Mouse (Mus musculus) C2C12 (cell line): ENCODE data around the gene Gja8. TPM values are rescaled to one million over a fixed set of nuclear protein-coding genes. Genes with fewer than 3 reads are reported as not detected.

Source experiments
- H3K27me3 ChIP-seq: one replicate; pipeline ENCODE4 v1.6.1; 2011; ENCODE audit not compliant: control insufficient read depth, insufficient read depth, insufficient read length
- H3K36me3 ChIP-seq: one replicate; pipeline ENCODE4 v1.6.1; 2011; ENCODE audit not compliant: control insufficient read depth, insufficient read depth
- H3K4me3 ChIP-seq: one replicate; pipeline ENCODE4 v1.5.1; 2011; ENCODE audit warnings: mild to moderate bottlenecking, control low read depth; ENCODE audit not compliant: poor library complexity, insufficient read depth, severe bottlenecking
- H3K79me2 ChIP-seq: one replicate; pipeline ENCODE4 v1.6.1; 2011; ENCODE audit not compliant: control insufficient read depth, insufficient read depth
- H3K79me3 ChIP-seq: one replicate; pipeline ENCODE4 v1.6.1; 2011; ENCODE audit warnings: low read depth, control low read depth
- H3ac ChIP-seq: one replicate; pipeline ENCODE3; 2011; ENCODE audit warnings: low read depth; ENCODE audit not compliant: control insufficient read depth, insufficient read length
- CEBPB ChIP-seq: IDR thresholded peaks from one replicate; pipeline ENCODE4 v1.6.1; 2011; ENCODE audit warnings: low read depth, mild to moderate bottlenecking, control low read depth, moderate library complexity
- CTCF ChIP-seq: IDR thresholded peaks from one replicate; pipeline ENCODE4 v1.5.1; 2011; ENCODE audit not compliant: control insufficient read depth, insufficient read depth, insufficient read length
- FOSL1 ChIP-seq: IDR thresholded peaks from one replicate; pipeline ENCODE4 v1.8.0; 2011; ENCODE audit warnings: mild to moderate bottlenecking, low read length; ENCODE audit not compliant: poor library complexity, insufficient read depth, severe bottlenecking
- MAX ChIP-seq: IDR thresholded peaks from one replicate; pipeline ENCODE4 v1.6.1; 2011; ENCODE audit warnings: mild to moderate bottlenecking, control low read depth
- MYOD1 ChIP-seq: IDR thresholded peaks from one replicate; pipeline ENCODE4 v1.6.1; 2011; ENCODE audit warnings: low read depth; ENCODE audit not compliant: control insufficient read depth, insufficient read length
- MYOG ChIP-seq: IDR thresholded peaks from one replicate; pipeline ENCODE4 v1.6.1; 2011; ENCODE audit not compliant: control insufficient read depth, insufficient read length; ENCODE audit errors: extremely low read depth
- USF1 ChIP-seq: IDR thresholded peaks from one replicate; pipeline ENCODE4 v1.6.1; 2011; ENCODE audit warnings: low read depth, mild to moderate bottlenecking, control low read depth, moderate library complexity
- polyA plus RNA-seq: library from polyadenylated mRNA; unstranded; fragments of >200 nt; fragmentation: generic; extraction: Trizol; gene quantifications from one replicate; pipeline ENCODE4 v1.2.1, GENCODE M21; 2012; ENCODE audit warnings: missing spikeins

Gene Gja8
- polyA plus RNA-seq, 1 experiment = not detected

DNA sequence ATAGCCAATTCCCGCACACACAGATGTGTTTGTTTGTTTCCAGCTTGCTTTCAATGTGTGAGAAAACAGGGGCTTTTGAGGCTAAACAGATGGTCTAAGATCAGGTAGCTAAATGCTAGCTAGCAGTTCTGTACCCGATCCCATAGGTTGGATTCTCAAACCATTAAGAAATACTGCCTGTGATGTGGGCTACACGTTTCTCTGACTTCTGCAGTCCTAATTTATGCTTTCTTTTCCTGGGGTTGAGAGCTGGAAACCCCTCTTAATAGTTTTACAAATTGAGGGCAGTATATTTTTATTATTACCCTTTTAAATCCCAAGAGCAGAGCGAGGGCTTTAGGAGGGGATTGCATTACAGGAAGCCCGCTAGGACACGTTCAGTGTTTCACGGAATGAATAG is 4.8 kb downstream of the Gja8 start:
- Histone ChIP-seq H3K36me3 (no peaks in the 10 kb centered on the region), H3K79me3 (no peaks in the 10 kb centered on the region), H3K79me2 (no peaks in the 10 kb centered on the region), H3K27me3 (peaks cover 6% of the 10 kb centered on the region), H3K4me3 (no peak overlapping the region), H3ac (no peak overlapping the region)
- no peak for TF ChIP-seq MYOG

DNA sequence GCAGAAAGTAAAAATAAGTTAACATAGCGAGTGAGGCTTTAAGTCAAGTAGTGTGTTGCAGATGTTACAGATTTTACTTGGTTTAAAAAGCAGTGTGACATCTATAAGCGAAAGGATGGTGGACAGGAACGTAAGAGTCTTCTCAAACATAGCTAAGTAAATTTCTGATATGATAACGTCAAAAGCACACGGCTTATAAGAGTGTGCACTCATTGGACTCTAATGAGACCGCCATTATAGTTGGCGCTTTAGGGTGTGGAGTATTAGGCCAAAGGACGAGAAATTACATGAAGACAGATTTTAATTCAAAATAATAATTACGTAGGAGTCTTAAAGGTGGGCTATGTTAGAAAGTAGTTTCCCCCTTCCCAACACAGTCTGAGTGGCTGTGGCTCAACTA is 20.2 kb downstream of the Gja8 start:
- peaks cover 3% of the 10 kb centered on the region for H3K27me3 ChIP-seq
- H3ac ChIP-seq = no peak overlapping the region
- H3K4me3 ChIP-seq = peak overlapping the region; percentile 85
- H3K79me2 ChIP-seq = peaks cover 12% of the 10 kb centered on the region
- H3K79me3 ChIP-seq = peaks cover 1% of the 10 kb centered on the region
- TF ChIP-seq MAX (no peak), MYOG (no peak), MYOD1 (no peak), FOSL1 (no peak), USF1 (no peak), CTCF (no peak), CEBPB (no peak)
- no peaks in the 10 kb centered on the region for H3K36me3 ChIP-seq

DNA sequence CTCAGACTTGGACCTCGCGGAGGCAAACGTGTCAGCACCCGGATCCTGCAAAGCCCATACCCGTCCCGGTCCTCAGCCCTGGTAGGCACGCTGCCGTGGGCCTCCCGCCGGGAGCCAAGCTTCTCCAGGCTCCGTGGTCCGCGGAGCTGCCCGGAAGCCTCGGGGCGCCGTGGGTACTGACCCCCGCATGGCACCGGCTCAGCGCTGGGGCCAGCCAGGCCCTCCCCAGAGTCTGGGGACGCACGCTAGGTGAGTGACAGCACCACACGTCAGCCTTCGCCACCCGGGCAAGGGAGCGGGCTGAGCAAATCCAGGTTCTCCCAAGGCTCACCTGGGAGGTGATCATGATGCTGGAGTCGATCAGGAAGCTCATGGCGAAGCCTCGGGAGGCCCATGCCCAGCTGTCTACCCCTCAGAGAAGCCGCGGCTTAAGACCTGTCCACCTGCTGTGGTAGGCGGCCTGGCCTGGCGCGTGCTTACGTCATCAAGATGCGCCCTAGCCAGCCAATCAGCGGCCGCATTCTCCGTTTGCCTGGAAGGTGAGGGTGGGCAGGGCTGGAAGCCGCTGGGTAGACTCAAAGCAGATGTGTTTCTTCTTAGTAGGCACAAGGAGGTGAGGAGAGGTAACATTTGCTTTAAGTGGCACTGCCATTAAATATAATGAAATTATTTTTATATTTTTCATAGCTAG is 20.8 kb downstream of the Gja8 start, which contains the start of gene Gpr89:
Gene Gpr89, minus strand, starts transcription at position 496 of the 691 bp plus-strand sequence.
- Histone ChIP-seq H3K79me3 (peaks cover 1% of the 10 kb centered on the region), H3K79me2 (peaks cover 12% of the 10 kb centered on the region), H3K36me3 (no peaks in the 10 kb centered on the region), H3ac (peak within 1 kb of the TSS; percentile 87), H3K4me3 (peak within 1 kb of the TSS; percentile 85), H3K27me3 (peaks cover 3% of the 10 kb centered on the region)
- no peak for TF ChIP-seq MYOG
- TF ChIP-seq MAX = no peak
- TF ChIP-seq CEBPB = no peak
- no peak for TF ChIP-seq FOSL1
- TF ChIP-seq USF1 = no peak
- TF ChIP-seq CTCF = no peak
- TF ChIP-seq MYOD1 = peak; percentile 45

DNA sequence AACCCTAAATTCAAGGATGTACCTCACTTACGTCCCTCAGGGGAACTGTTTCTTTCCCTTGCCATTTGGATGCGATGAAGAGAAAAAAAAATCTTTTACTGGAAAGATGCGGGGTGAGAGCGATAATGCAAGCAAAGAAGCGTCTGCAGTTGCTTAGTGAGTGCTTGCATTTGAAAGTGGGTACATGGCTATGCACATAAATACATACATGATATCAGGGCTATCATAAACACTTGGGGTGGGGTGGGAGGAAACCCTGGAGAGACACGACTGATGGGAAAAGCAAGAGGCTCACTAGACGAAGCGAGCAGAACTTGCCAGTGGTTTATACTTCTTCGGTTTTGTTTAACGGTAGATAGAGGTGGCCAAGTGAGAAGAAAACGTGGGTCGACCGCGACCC is 21.4 kb downstream of the Gja8 start, which contains the start of gene Gja5:
Gene Gja5, plus strand, starts transcription at position 301 of the 400 bp plus-strand sequence.
- Histone ChIP-seq H3K36me3 (no peaks in the 10 kb centered on the region), H3K4me3 (peak within 1 kb of the TSS; percentile 85), H3K79me2 (peaks cover 12% of the 10 kb centered on the region), H3K27me3 (peaks cover 3% of the 10 kb centered on the region), H3ac (peak within 1 kb of the TSS; percentile 87), H3K79me3 (peaks cover 1% of the 10 kb centered on the region)
- TF ChIP-seq MYOG = no peak
- no peak for TF ChIP-seq MYOD1
- no peak for TF ChIP-seq FOSL1
- no peak for TF ChIP-seq MAX
- TF ChIP-seq USF1 = no peak
- no peak for TF ChIP-seq CTCF
- no peak for TF ChIP-seq CEBPB

DNA sequence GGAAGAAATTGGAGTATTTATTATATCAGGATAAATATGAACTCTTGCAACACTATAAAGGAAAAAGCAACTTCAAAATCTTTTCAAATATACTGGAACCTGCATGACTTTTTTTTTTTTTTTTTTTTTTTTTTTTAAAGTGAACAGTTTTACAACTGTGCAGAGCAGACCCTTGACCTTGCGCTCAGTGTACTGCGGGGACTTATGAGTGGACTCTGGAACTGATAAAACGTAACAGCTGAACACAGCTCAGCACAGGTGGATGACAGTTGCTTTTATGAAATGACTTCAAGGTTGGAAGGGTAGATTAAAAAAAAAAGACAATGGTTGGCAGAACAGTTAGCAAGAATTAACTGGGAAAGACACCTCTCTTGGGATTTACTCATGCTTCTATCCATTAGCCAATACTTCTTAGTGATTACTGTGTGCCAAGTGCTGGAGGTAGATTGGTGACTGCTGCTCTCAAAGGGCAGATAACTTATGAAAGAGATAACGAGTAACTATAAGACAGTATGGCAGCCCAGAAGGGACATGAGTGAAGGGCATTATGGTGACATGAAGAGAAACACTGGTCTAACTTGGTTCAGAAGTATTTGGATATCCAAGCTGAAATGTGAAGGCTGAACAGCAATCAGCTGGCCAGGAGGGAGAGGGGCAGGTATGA is 23.4 kb downstream of the Gja8 start:
- TF ChIP-seq CTCF = no peak
- TF ChIP-seq MYOD1 = no peak
- TF ChIP-seq USF1 = no peak
- no peak for TF ChIP-seq CEBPB
- TF ChIP-seq MAX = no peak
- TF ChIP-seq MYOG = no peak
- TF ChIP-seq FOSL1 = no peak
- H3K36me3 ChIP-seq = no peaks in the 10 kb centered on the region
- H3K79me3 ChIP-seq = peaks cover 1% of the 10 kb centered on the region
- peaks cover 3% of the 10 kb centered on the region for H3K27me3 ChIP-seq
- H3K79me2 ChIP-seq = peaks cover 12% of the 10 kb centered on the region
- H3ac ChIP-seq = no peak overlapping the region
- H3K4me3 ChIP-seq = no peak overlapping the region

DNA sequence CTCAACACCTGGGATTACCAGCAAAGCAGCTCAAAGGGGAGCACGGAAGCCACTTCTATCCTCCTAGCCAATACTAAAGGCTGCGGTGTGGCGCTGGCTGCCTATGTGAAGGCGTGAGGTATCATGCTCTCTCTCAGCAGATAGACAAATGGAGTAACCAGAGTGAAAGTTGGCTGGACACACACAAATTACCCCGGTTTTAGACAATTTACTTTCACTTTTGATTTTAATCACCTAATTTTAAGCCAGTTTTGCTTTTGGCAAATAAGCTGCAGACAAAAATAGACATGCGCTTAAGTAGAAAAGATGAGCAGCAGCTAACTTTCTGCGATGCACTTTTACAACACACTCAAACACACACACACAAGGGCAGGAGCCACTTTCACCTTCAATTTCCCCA is 42.1 kb downstream of the Gja8 start:
- H3K79me3 ChIP-seq = no peaks in the 10 kb centered on the region
- no peaks in the 10 kb centered on the region for H3K27me3 ChIP-seq
- peaks cover 16% of the 10 kb centered on the region for H3K36me3 ChIP-seq
- no peak overlapping the region for H3ac ChIP-seq
- H3K4me3 ChIP-seq = no peak overlapping the region
- TF ChIP-seq MYOD1 = no peak
- TF ChIP-seq FOSL1 = no peak
- no peak for TF ChIP-seq MAX
- TF ChIP-seq CEBPB = no peak
- TF ChIP-seq USF1 = no peak
- no peak for TF ChIP-seq MYOG
- TF ChIP-seq CTCF = no peak
- H3K79me2 ChIP-seq = no peaks in the 10 kb centered on the region
